Mouse (Mus musculus): ENCODE data around the gene Zfp276. TPM values are rescaled to one million over a fixed set of nuclear protein-coding genes. Genes with fewer than 3 reads are reported as not detected.

Zfp276 gene
- 29.7 and 44.2 TPM in 2 replicates for polyA plus RNA-seq (2012; rRNA removed; ENCODE audit: low replicate concordance)

GRCm38 (mm10) chr8:123254099-123254885 lies at the start of gene Zfp276, which contains the start of gene Vps9d1:
TSS of gene Zfp276 (plus strand) at chr8:123254195.
TSS of gene Vps9d1 (minus strand) at chr8:123254348.

GRCm38 (mm10) chr8:123212321-123213117 lies 41.5 kb upstream of the Zfp276 start, which contains the start of the genes Chmp1a and Spata33:
TSS of gene Chmp1a (minus strand) at chr8:123212763.
TSS of gene Spata33 (plus strand) at chr8:123212832.

DNA sequence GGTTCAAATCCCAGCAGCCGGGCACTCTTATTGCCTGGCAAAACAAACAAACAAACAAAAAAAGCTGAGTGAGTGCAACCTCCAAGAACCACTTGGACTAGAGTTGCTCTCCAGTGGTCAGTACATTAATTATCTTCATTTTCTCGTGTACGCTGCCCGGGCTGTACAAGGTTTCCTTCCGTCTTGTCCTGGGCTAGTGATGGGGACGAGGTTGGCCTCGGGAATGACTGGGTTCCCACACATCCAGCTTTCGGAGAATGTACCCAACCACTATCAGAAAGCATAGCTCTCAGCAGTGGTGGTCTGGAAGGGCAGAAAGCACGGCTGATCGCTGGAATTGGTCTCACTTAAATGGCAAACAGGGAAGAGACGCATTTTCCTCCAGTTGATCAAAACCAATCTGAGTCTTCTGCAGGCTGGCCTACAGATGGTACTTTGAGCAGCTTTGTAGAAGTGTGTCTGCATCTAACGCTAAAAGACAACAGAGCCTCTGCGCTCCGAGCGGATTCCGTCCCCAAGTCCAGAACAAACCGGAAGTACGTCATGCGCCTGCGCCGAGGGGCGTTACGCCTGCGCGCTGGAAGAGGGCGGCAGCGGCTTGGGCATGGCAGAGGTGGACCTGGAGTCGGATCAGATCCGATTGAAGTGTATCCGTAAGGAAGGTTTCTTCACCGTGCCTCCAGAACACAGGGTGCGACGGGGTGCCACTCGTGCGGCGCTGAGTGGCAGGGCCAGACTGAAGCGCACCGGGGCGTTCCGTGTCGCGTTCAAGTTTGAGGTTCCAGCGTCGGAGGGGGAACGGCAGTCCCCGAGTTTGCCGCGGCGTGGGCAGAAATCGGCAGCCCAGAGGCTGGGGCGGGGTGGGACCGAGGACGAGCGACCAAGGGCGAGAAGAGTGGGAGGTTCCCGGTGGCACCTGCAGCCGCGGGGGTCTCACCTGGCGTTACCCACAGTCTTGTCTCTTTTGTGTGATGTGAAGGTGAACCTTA lies 29.4 kb upstream of the Zfp276 start, which contains the start of gene Cdk10:
Gene Cdk10, plus strand, starts transcription at position 565 of the 989 bp plus-strand sequence.

GRCm38 (mm10) chr8:123235520-123236497 lies 18.2 kb upstream of the Zfp276 start, which contains the start of gene Spata2l:
TSS of gene Spata2l (minus strand) at chr8:123236233.

DNA sequence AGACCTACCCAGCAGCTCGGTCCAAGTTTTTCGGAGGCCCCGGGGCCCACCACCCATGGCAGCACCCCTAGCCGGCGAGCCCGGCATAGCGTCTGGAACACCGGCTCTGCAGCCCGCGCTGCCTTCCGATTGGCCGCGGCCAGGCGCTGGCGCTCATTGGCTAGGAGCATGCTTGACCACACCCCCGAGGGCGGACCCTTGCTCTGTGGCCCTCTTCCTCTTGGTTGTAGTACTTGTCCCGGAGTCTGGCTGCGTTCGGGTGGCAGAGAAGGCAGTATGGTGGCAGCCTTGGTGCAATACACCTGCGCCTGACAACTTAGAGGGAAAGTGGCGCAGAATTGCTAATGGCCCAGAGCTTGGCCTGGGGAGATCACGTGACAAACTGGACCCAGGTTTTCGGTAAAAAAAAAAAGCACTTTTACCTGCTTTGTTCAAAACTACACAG lies 64.5 kb downstream of the Zfp276 start, which contains the start of gene Fanca:
Gene Fanca, minus strand, starts transcription at position 110 of the 445 bp plus-strand sequence.

Other genes with a start within 250 kb of the Zfp276 start
- 49.8 and 63.0 TPM in 2 replicates for gene Ankrd11, start 211.9 kb upstream of the Zfp276 start, polyA plus RNA-seq (2012; rRNA removed; ENCODE audit: low replicate concordance)
- gene Spg7, start 191.3 kb upstream of the Zfp276 start, polyA plus RNA-seq (2012; rRNA removed; ENCODE audit: low replicate concordance): 92.9 and 140 TPM in 2 replicates
- 1,523 and 4,714 TPM in 2 replicates for gene Rpl13, start 151.8 kb upstream of the Zfp276 start, polyA plus RNA-seq (2012; rRNA removed; ENCODE audit: low replicate concordance)
- gene Cpne7, start 136.8 kb upstream of the Zfp276 start, polyA plus RNA-seq (2012; rRNA removed; ENCODE audit: low replicate concordance): 2.7 and 3.4 TPM in 2 replicates
- 13.0 and 32.0 TPM in 2 replicates for gene Sult5a1, start 95.9 kb upstream of the Zfp276 start, polyA plus RNA-seq (2012; rRNA removed; ENCODE audit: low replicate concordance)
- gene Dpep1, start 68.0 kb upstream of the Zfp276 start, polyA plus RNA-seq (2012; rRNA removed; ENCODE audit: low replicate concordance): 153 and 226 TPM in 2 replicates
- 101 and 105 TPM in 2 replicates for gene Chmp1a, start 41.4 kb upstream of the Zfp276 start, polyA plus RNA-seq (2012; rRNA removed; ENCODE audit: low replicate concordance)
- 0.73 and 1.2 TPM in 2 replicates for gene Spata33, start 41.4 kb upstream of the Zfp276 start, polyA plus RNA-seq (2012; rRNA removed; ENCODE audit: low replicate concordance)
- gene Cdk10, start 29.4 kb upstream of the Zfp276 start, polyA plus RNA-seq (2012; rRNA removed; ENCODE audit: low replicate concordance): 59.7 and 68.5 TPM in 2 replicates
- 9.0 and 19.4 TPM in 2 replicates for gene Spata2l, start 18.0 kb upstream of the Zfp276 start, polyA plus RNA-seq (2012; rRNA removed; ENCODE audit: low replicate concordance)
- gene Vps9d1, start 153 bp downstream of the Zfp276 start, polyA plus RNA-seq (2012; rRNA removed; ENCODE audit: low replicate concordance): 84.1 and 191 TPM in 2 replicates
- 10.7 and 17.3 TPM in 2 replicates for gene Fanca, start 64.4 kb downstream of the Zfp276 start, polyA plus RNA-seq (2012; rRNA removed; ENCODE audit: low replicate concordance)
- 2.0 and 2.3 TPM in 2 replicates for gene Spire2, start 78.5 kb downstream of the Zfp276 start, polyA plus RNA-seq (2012; rRNA removed; ENCODE audit: low replicate concordance)
- gene Tcf25, start 119.6 kb downstream of the Zfp276 start, polyA plus RNA-seq (2012; rRNA removed; ENCODE audit: low replicate concordance): 170 and 237 TPM in 2 replicates
- not detected in 2 replicates for gene Mc1r, start 152.9 kb downstream of the Zfp276 start, polyA plus RNA-seq (2012; rRNA removed; ENCODE audit: low replicate concordance)
- 1.5 TPM in 2 replicates for gene Tubb3, start 157.2 kb downstream of the Zfp276 start, polyA plus RNA-seq (2012; rRNA removed; ENCODE audit: low replicate concordance)
- 29.8 and 38.0 TPM in 2 replicates for gene Def8, start 169.3 kb downstream of the Zfp276 start, polyA plus RNA-seq (2012; rRNA removed; ENCODE audit: low replicate concordance)
- 17.3 and 27.8 TPM in 2 replicates for gene Afg3l1, start 223.7 kb downstream of the Zfp276 start, polyA plus RNA-seq (2012; rRNA removed; ENCODE audit: low replicate concordance)

All from mammary gland, adult 2 months (tissue).